Mouse (Mus musculus): ENCODE results near the gene Rin2. TPM values are rescaled to one million over a fixed set of nuclear protein-coding genes. Genes with fewer than 3 reads are reported as not detected.
"Not testable (repeated sequence)": the region's sequence is repeated elsewhere in the genome, so short reads cannot be mapped to it uniquely, and the experiment has no call there.

Rin2 gene
- polyA plus RNA-seq, 1 experiment from 2014 or later = 3.7 TPM

- Histone ChIP-seq H3K27me3 (replicated peaks) (no peaks in the 10 kb centered on the region), H3K4me2 (peak overlapping the region; percentile 76), H3K4me1 (peaks cover 20% of the 10 kb centered on the region), H3K4me3 (peak overlapping the region; percentile 92), H3K9ac (peak overlapping the region; percentile 92), H3K9me3 (replicated peaks) (no peaks in the 10 kb centered on the region), H3K27ac (peak overlapping the region; percentile 83), H3K36me3 (peaks cover 17% of the 10 kb centered on the region)
- ATAC-seq = peak; percentile 91
- 2% methylated on average over 68 of the region's 68 CpGs for WGBS (ENCODE audit: insufficient replicate concordance)
Measured at GRCm38 (mm10) chr2:145903061-145903901, 228.3 kb downstream of the Rin2 start.

GRCm38 (mm10) chr2:145903983-145904616, 229.1 kb downstream of the Rin2 start:
- H3K27ac ChIP-seq = peak overlapping the region; percentile 25; the same call in 1 of the 2 replicates
- H3K27me3 ChIP-seq (replicated peaks) = no peaks in the 10 kb centered on the region
- no peaks in the 10 kb centered on the region for H3K9me3 ChIP-seq (replicated peaks)
- no peak for ATAC-seq
- peaks cover 22% of the 10 kb centered on the region for H3K36me3 ChIP-seq
- peak overlapping the region; percentile 92 for H3K4me3 ChIP-seq
- peaks cover 20% of the 10 kb centered on the region for H3K4me1 ChIP-seq
- peak overlapping the region; percentile 76 for H3K4me2 ChIP-seq
- H3K9ac ChIP-seq = peak overlapping the region; percentile 92
- 25% methylated on average over 12 of the region's 12 CpGs for WGBS (ENCODE audit: insufficient replicate concordance)

GRCm38 (mm10) chr2:145905156-145905555, 230.1 kb downstream of the Rin2 start:
- no peaks in the 10 kb centered on the region for H3K27me3 ChIP-seq (replicated peaks)
- H3K9ac ChIP-seq = no peak overlapping the region
- no peak for ATAC-seq
- WGBS (ENCODE audit: insufficient replicate concordance) = 70% methylated on average over 6 of the region's 6 CpGs
- peak overlapping the region; percentile 76 for H3K4me2 ChIP-seq
- no peaks in the 10 kb centered on the region for H3K9me3 ChIP-seq (replicated peaks)
- H3K4me3 ChIP-seq = no peak overlapping the region
- H3K27ac ChIP-seq = no peak overlapping the region
- peaks cover 20% of the 10 kb centered on the region for H3K4me1 ChIP-seq
- peaks cover 31% of the 10 kb centered on the region for H3K36me3 ChIP-seq

- 22% methylated on average over 4 of the region's 4 CpGs for WGBS (ENCODE audit: insufficient replicate concordance)
Measured at GRCm38 (mm10) chr2:145905884-145906283, 230.9 kb downstream of the Rin2 start.

GRCm38 (mm10) chr2:145920941-145921650, 246.1 kb downstream of the Rin2 start:
- 83% methylated on average over 8 of the region's 8 CpGs for WGBS (ENCODE audit: insufficient replicate concordance)
- peak; percentile 30; the same call in 1 of the 2 replicates for ATAC-seq
- no peaks in the 10 kb centered on the region for H3K4me1 ChIP-seq
- no peak overlapping the region for H3K27ac ChIP-seq
- no peak overlapping the region for H3K4me3 ChIP-seq
- no peaks in the 10 kb centered on the region for H3K9me3 ChIP-seq (replicated peaks)
- no peaks in the 10 kb centered on the region for H3K27me3 ChIP-seq (replicated peaks)
- no peak overlapping the region for H3K4me2 ChIP-seq
- no peak overlapping the region for H3K9ac ChIP-seq
- peaks cover 97% of the 10 kb centered on the region for H3K36me3 ChIP-seq

More at GRCm38 (mm10) chr2:145905884-145906283, 230.9 kb downstream of the Rin2 start:
- peaks cover 20% of the 10 kb centered on the region for H3K4me1 ChIP-seq
- H3K27me3 ChIP-seq (replicated peaks); ATAC-seq; H3K4me3 ChIP-seq; H3K9ac ChIP-seq; H3K4me2 ChIP-seq; H3K9me3 ChIP-seq (replicated peaks); H3K27ac ChIP-seq: not testable (repeated sequence)
- peaks cover 39% of the 10 kb centered on the region for H3K36me3 ChIP-seq

- under 1% methylated on average over 61 of the region's 61 CpGs for WGBS (ENCODE audit: insufficient replicate concordance)
- H3K36me3 ChIP-seq = peaks cover 30% of the 10 kb centered on the region
- peak within 1 kb of the TSS; percentile 94 for H3K4me3 ChIP-seq
- H3K27me3 ChIP-seq (replicated peaks) = peaks cover 10% of the 10 kb centered on the region; the same call in 1 of the 2 replicates
- ATAC-seq = peak; percentile 97
- peak within 1 kb of the TSS; percentile 63 for H3K27ac ChIP-seq
- peaks cover 16% of the 10 kb centered on the region for H3K4me1 ChIP-seq
- no peaks in the 10 kb centered on the region for H3K9me3 ChIP-seq (replicated peaks)
- H3K9ac ChIP-seq = peak within 1 kb of the TSS; percentile 81
- peak within 1 kb of the TSS; percentile 73 for H3K4me2 ChIP-seq
Measured at GRCm38 (mm10) chr2:145934339-145935231, 259.6 kb downstream of the Rin2 start, which contains the start of the genes Cfap61 and Crnkl1. Cfap61 (plus strand) TSS chr2:145934784. Crnkl1 (minus strand) TSS chr2:145935014.

- H3K9ac ChIP-seq = no peak overlapping the region
- WGBS (ENCODE audit: insufficient replicate concordance) = 61% methylated on average over 8 of the region's 8 CpGs
- peaks cover 8% of the 10 kb centered on the region for H3K36me3 ChIP-seq
- H3K27ac ChIP-seq = no peak overlapping the region
- ATAC-seq = no peak
- peaks cover 10% of the 10 kb centered on the region; the same call in 1 of the 2 replicates for H3K27me3 ChIP-seq (replicated peaks)
- H3K4me2 ChIP-seq = no peak overlapping the region
- peaks cover 16% of the 10 kb centered on the region for H3K4me1 ChIP-seq
- H3K9me3 ChIP-seq (replicated peaks) = no peaks in the 10 kb centered on the region
- H3K4me3 ChIP-seq = no peak overlapping the region
Measured at GRCm38 (mm10) chr2:145936975-145937374, 262.0 kb downstream of the Rin2 start.

Small RNA genes within 50 kb of the gene (microRNA-seq; reads per million reads assigned to microRNA genes)
- not detected for gene Gm25026

Other genes starting within 250 kb of the Rin2 start
- gene Naa20, start 226.9 kb downstream of the Rin2 start, polyA plus RNA-seq (2016; fragmentation: Nextera tagmentation; extraction: Ambion mirVana) = 85.9 and 92.8 TPM in 2 replicates